Mouse (Mus musculus): ENCODE data around the gene 1700003E16Rik. TPM values are rescaled to one million over a fixed set of nuclear protein-coding genes. Genes with fewer than 3 reads are reported as not detected.

The 1700003E16Rik gene
- polyA plus RNA-seq, 1 experiment, result not detected

DNA sequence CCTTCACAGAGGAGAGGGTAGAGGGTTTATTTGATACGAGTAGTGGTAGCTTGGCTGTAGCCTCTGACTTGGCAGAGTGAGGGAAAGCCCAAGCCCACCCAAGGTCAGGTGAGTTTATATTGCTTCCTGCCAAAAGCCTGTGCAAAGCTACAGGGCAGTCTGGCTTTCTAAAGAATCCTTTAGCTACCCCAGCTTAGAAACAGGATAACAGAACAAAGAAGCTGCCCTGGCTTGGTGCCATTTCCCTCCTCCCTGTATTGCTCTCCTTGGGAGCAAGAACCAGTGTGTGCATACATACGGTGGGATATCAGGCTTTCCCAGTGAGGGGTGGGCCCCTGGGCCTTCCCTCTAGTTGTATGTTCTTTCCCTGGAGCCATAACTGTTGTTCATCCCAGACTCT, 54.3 kb downstream of the 1700003E16Rik start:
- TF ChIP-seq POLR2A (IDR thresholded peaks at IDR 0.05; ENCODE audit: insufficient read depth, low read length) (no peak), CTCF (IDR thresholded peaks at IDR 0.05; ENCODE audit: low read depth, low read length) (no peak), EP300 (IDR thresholded peaks at IDR 0.05; ENCODE audit: insufficient read depth, low read depth, low read length) (no peak)
- H3K27me3 ChIP-seq (ENCODE audit: control insufficient read depth, insufficient read depth, low read length, poor library complexity, severe bottlenecking), result no peaks in the 10 kb centered on the region

DNA sequence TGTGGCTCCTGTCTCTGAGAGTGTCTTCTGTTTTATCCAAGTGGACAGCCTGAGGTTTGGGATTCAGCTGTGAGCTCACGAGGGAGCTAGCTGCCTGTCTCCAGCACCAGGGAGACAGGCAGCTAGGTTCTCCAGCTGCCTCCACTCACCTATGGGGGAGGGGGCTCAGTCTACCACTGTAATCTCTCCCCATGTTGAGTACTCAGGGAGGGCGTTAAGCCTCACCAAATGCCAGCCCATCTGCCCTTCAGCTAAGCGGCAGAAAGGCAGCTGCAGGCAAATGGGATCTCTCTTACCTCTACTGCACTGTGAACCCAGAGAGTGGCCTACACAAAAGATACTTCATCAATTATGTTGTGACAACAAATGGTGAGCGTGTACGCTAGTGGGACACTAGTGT, 55.3 kb downstream of the 1700003E16Rik start:
- H3K27ac ChIP-seq (ENCODE audit: insufficient read depth, low read length), result no peak overlapping the region
- TF ChIP-seq EP300 (IDR thresholded peaks at IDR 0.05; ENCODE audit: insufficient read depth, low read depth, low read length) (no peak), CTCF (IDR thresholded peaks at IDR 0.05; ENCODE audit: low read depth, low read length) (no peak), POLR2A (IDR thresholded peaks at IDR 0.05; ENCODE audit: insufficient read depth, low read length) (no peak)
- no peak overlapping the region for H3K9ac ChIP-seq (ENCODE audit: low read depth, poor library complexity, severe bottlenecking)

More for the DNA sequence above, 54.3 kb downstream of the 1700003E16Rik start:
- no peak overlapping the region for H3K9ac ChIP-seq (ENCODE audit: low read depth, poor library complexity, severe bottlenecking)
- H3K4me3 ChIP-seq (ENCODE audit: low read depth, low read length), result no peak overlapping the region
- no peaks in the 10 kb centered on the region for H3K36me3 ChIP-seq (ENCODE audit: control insufficient read depth, insufficient read depth, low read length, poor library complexity, severe bottlenecking)
- H3K4me1 ChIP-seq (ENCODE audit: control insufficient read depth, insufficient read depth, low read length), result no peaks in the 10 kb centered on the region
- no peaks in the 10 kb centered on the region for H3K9me3 ChIP-seq (replicated peaks; ENCODE audit: control insufficient read depth, insufficient read depth, low read length, poor library complexity, severe bottlenecking)
- H3K27ac ChIP-seq (ENCODE audit: insufficient read depth, low read length), result no peak overlapping the region

More for the DNA sequence above, 55.3 kb downstream of the 1700003E16Rik start:
- H3K27me3 ChIP-seq (ENCODE audit: control insufficient read depth, insufficient read depth, low read length, poor library complexity, severe bottlenecking), result no peaks in the 10 kb centered on the region
- no peaks in the 10 kb centered on the region for H3K4me1 ChIP-seq (ENCODE audit: control insufficient read depth, insufficient read depth, low read length)
- no peaks in the 10 kb centered on the region for H3K9me3 ChIP-seq (replicated peaks; ENCODE audit: control insufficient read depth, insufficient read depth, low read length, poor library complexity, severe bottlenecking)
- no peak overlapping the region for H3K4me3 ChIP-seq (ENCODE audit: low read depth, low read length)
- no peaks in the 10 kb centered on the region for H3K36me3 ChIP-seq (ENCODE audit: control insufficient read depth, insufficient read depth, low read length, poor library complexity, severe bottlenecking)

Other genes starting within 250 kb of the 1700003E16Rik start
- gene Sema4f, start 216.6 kb upstream of the 1700003E16Rik start, polyA plus RNA-seq (2011; ENCODE audit: insufficient read depth, insufficient read length, low read depth, missing spikeins), result 1.2 and 1.9 TPM in 2 replicates
- 2.2 and 2.3 TPM in 2 replicates for gene M1ap, start 209.5 kb upstream of the 1700003E16Rik start, polyA plus RNA-seq (2011; ENCODE audit: insufficient read depth, insufficient read length, low read depth, missing spikeins)
- 4.7 and 4.8 TPM in 2 replicates for gene Dok1, start 122.9 kb upstream of the 1700003E16Rik start, polyA plus RNA-seq (2011; ENCODE audit: insufficient read depth, insufficient read length, low read depth, missing spikeins)
- 2.2 and 3.1 TPM in 2 replicates for gene Loxl3, start 122.2 kb upstream of the 1700003E16Rik start, polyA plus RNA-seq (2011; ENCODE audit: insufficient read depth, insufficient read length, low read depth, missing spikeins)
- 42.4 and 44.3 TPM in 2 replicates for gene Aup1, start 101.9 kb upstream of the 1700003E16Rik start, polyA plus RNA-seq (2011; ENCODE audit: insufficient read depth, insufficient read length, low read depth, missing spikeins)
- gene Htra2, start 101.1 kb upstream of the 1700003E16Rik start, polyA plus RNA-seq (2011; ENCODE audit: insufficient read depth, insufficient read length, low read depth, missing spikeins), result 36.8 and 37.4 TPM in 2 replicates
- 2.9 and 3.7 TPM in 2 replicates for gene Dqx1, start 98.6 kb upstream of the 1700003E16Rik start, polyA plus RNA-seq (2011; ENCODE audit: insufficient read depth, insufficient read length, low read depth, missing spikeins)
- gene Tlx2, start 86.1 kb upstream of the 1700003E16Rik start, polyA plus RNA-seq (2011; ENCODE audit: insufficient read depth, insufficient read length, low read depth, missing spikeins), result not detected in 2 replicates
- gene Pcgf1, start 78.5 kb upstream of the 1700003E16Rik start, polyA plus RNA-seq (2011; ENCODE audit: insufficient read depth, insufficient read length, low read depth, missing spikeins), result 14.7 and 21.3 TPM in 2 replicates
- gene Lbx2, start 70.0 kb upstream of the 1700003E16Rik start, polyA plus RNA-seq (2011; ENCODE audit: insufficient read depth, insufficient read length, low read depth, missing spikeins), result not detected in 2 replicates
- gene Ccdc142, start 54.8 kb upstream of the 1700003E16Rik start, polyA plus RNA-seq (2011; ENCODE audit: insufficient read depth, insufficient read length, low read depth, missing spikeins), result not detected in 2 replicates
- 0.45 and 1.2 TPM in 2 replicates for gene Gm42688, start 54.8 kb upstream of the 1700003E16Rik start, polyA plus RNA-seq (2011; ENCODE audit: insufficient read depth, insufficient read length, low read depth, missing spikeins)
- gene Mrpl53, start 47.4 kb upstream of the 1700003E16Rik start, polyA plus RNA-seq (2011; ENCODE audit: insufficient read depth, insufficient read length, low read depth, missing spikeins), result 29.5 and 36.4 TPM in 2 replicates
- gene Mogs, start 40.9 kb upstream of the 1700003E16Rik start, polyA plus RNA-seq (2011; ENCODE audit: insufficient read depth, insufficient read length, low read depth, missing spikeins), result 23.3 and 25.4 TPM in 2 replicates
- 26.7 and 32.4 TPM in 2 replicates for gene Wbp1, start 34.8 kb upstream of the 1700003E16Rik start, polyA plus RNA-seq (2011; ENCODE audit: insufficient read depth, insufficient read length, low read depth, missing spikeins)
- gene Ino80b, start 31.0 kb upstream of the 1700003E16Rik start, polyA plus RNA-seq (2011; ENCODE audit: insufficient read depth, insufficient read length, low read depth, missing spikeins), result 9.0 and 11.6 TPM in 2 replicates
- 10.4 and 10.5 TPM in 2 replicates for gene Rtkn, start 20.9 kb upstream of the 1700003E16Rik start, polyA plus RNA-seq (2011; ENCODE audit: insufficient read depth, insufficient read length, low read depth, missing spikeins)
- gene Wdr54, start within 50 bp of the 1700003E16Rik start, polyA plus RNA-seq (2011; ENCODE audit: insufficient read depth, insufficient read length, low read depth, missing spikeins), result 7.3 and 7.9 TPM in 2 replicates
- 41.5 and 52.4 TPM in 2 replicates for gene Dctn1, start 9.5 kb downstream of the 1700003E16Rik start, polyA plus RNA-seq (2011; ENCODE audit: insufficient read depth, insufficient read length, low read depth, missing spikeins)
- 2.1 and 3.8 TPM in 2 replicates for gene Slc4a5, start 63.4 kb downstream of the 1700003E16Rik start, polyA plus RNA-seq (2011; ENCODE audit: insufficient read depth, insufficient read length, low read depth, missing spikeins)
- gene Mthfd2, start 169.5 kb downstream of the 1700003E16Rik start, polyA plus RNA-seq (2011; ENCODE audit: insufficient read depth, insufficient read length, low read depth, missing spikeins), result 58.4 and 63.8 TPM in 2 replicates
- gene Mob1a, start 169.6 kb downstream of the 1700003E16Rik start, polyA plus RNA-seq (2011; ENCODE audit: insufficient read depth, insufficient read length, low read depth, missing spikeins), result 49.5 and 62.1 TPM in 2 replicates
- gene Bola3, start 192.7 kb downstream of the 1700003E16Rik start, polyA plus RNA-seq (2011; ENCODE audit: insufficient read depth, insufficient read length, low read depth, missing spikeins), result 37.9 and 38.1 TPM in 2 replicates

Data from ES-Bruce4 (cell line).